Mouse (Mus musculus): ENCODE measurements around the gene Itpripl2.

Gene Itpripl2

GRCm38 (mm10) chr7:118491431-118492147 lies at the start of gene Itpripl2:
Gene Itpripl2 (minus strand): TSS chr7:118491975.
- DNase-seq = peak; percentile 64

- no peak for DNase-seq
These were observed 43.3 kb upstream of the Itpripl2 start for GRCm38 (mm10) chr7:118535076-118535475.

- DNase-seq = no peak
These were observed 42.6 kb upstream of the Itpripl2 start for GRCm38 (mm10) chr7:118534326-118534725.

GRCm38 (mm10) chr7:118533178-118533578 lies 41.4 kb upstream of the Itpripl2 start, which contains the start of gene Coq7:
Gene Coq7 (minus strand): TSS chr7:118533356.
- DNase-seq = peak; percentile 100

- peak; percentile 98 for DNase-seq
These were observed 40.9 kb upstream of the Itpripl2 start for GRCm38 (mm10) chr7:118532519-118533177.

GRCm38 (mm10) chr7:118526967-118527366 lies 35.2 kb upstream of the Itpripl2 start:
- no peak for DNase-seq

GRCm38 (mm10) chr7:118522077-118522476 lies 30.3 kb upstream of the Itpripl2 start:
- no peak for DNase-seq

- no peak for DNase-seq
These were observed 27.9 kb upstream of the Itpripl2 start for GRCm38 (mm10) chr7:118519661-118520060.

- DNase-seq = peak; percentile 80
These were observed 26.9 kb upstream of the Itpripl2 start for GRCm38 (mm10) chr7:118518687-118519086.

GRCm38 (mm10) chr7:118517819-118518218 lies 26.0 kb upstream of the Itpripl2 start:
- DNase-seq = peak; percentile 45

GRCm38 (mm10) chr7:118508556-118508955 lies 16.8 kb upstream of the Itpripl2 start:
- DNase-seq = no peak

GRCm38 (mm10) chr7:118503844-118504243 lies 12.1 kb upstream of the Itpripl2 start:
- no peak for DNase-seq

- DNase-seq = peak; percentile 55
These were observed 10.6 kb upstream of the Itpripl2 start for GRCm38 (mm10) chr7:118502333-118502732.

- DNase-seq = no peak
These were observed 8.1 kb upstream of the Itpripl2 start for GRCm38 (mm10) chr7:118499784-118500435.

GRCm38 (mm10) chr7:118498984-118499783 lies 7.4 kb upstream of the Itpripl2 start:
- DNase-seq = no peak

- no peak for DNase-seq
These were observed 3.3 kb upstream of the Itpripl2 start for GRCm38 (mm10) chr7:118494892-118495579.

- no peak for DNase-seq
These were observed 2.1 kb upstream of the Itpripl2 start for GRCm38 (mm10) chr7:118493892-118494291.

GRCm38 (mm10) chr7:118490666-118491430 lies 927 bp downstream of the Itpripl2 start:
- peak; percentile 42 for DNase-seq

- no peak for DNase-seq
These were observed 1.8 kb downstream of the Itpripl2 start for GRCm38 (mm10) chr7:118489706-118490665.

GRCm38 (mm10) chr7:118488060-118488664 lies 3.6 kb downstream of the Itpripl2 start:
- no peak for DNase-seq

Data from retina, postnatal 1 day (tissue).